Mouse (Mus musculus) right cerebral cortex, postnatal 25 days (tissue): ENCODE data around the gene Invs.
A peak's percentile ranks its signal among the peaks of the same experiment; 100 is the strongest.

ENCODE experiments used
- DNase-seq: peaks from one replicate; pipeline ENCODE4 v3.0.0; 2022

Gene Invs

DNA sequence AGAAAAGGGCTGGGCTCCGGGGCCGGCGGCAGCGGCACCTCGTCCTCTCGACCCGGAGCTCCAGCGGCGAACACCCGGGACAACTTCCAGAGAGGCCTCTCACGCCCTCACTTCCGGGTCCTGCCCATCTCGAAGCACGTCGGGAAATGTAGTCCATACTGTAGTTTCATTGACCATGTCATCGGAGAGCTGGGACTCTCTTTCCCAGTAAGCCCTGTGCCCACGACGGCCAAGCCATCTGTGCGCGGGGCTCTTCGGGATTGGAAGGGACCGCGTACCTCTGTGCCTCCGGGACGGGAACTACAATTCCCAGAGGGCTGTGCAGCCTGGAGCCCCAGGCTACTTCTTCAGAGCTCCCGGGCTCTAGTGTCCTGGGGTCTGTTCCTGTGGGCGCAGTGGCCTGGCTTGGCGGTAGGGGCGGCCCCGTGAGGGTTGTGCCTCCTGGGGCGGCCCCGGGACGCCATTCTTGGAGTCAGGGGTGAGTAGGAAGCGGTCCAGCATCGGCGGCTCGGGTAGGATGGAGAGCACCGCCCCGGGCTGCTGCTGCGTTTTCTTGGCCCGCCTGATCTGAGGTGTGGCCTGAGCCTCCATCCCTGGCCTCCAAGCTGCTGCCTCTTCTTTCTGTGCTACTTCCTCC, at the start of gene Invs, which contains the start of gene Erp44:
TSS of gene Invs (plus strand) at position 263 of the 637 bp plus-strand sequence.
TSS of gene Erp44 (minus strand) at position 61 of the 637 bp plus-strand sequence.
- DNase-seq: peak; percentile 95

DNA sequence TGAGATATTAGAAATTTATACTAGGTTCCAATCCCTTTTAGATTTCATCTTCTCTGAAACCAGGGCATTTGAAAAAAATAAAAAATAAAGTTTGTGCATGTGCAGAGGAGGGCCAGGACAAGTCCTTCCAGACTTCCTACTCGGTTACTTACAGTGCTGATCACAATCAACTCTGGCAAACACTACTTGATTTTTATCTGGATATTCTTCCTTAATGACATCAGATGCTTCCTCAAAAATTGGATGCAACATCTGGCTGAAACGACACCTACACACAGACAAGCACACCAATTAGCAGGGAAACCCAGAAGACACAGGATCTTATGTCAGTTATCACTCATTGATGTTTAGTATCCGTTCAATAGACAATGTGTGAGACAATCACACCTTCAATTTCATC, 42.8 kb upstream of the Invs start:
- DNase-seq: no peak

GRCm38 (mm10) chr4:48239046-48239445, 40.5 kb upstream of the Invs start:
- no peak for DNase-seq

DNA sequence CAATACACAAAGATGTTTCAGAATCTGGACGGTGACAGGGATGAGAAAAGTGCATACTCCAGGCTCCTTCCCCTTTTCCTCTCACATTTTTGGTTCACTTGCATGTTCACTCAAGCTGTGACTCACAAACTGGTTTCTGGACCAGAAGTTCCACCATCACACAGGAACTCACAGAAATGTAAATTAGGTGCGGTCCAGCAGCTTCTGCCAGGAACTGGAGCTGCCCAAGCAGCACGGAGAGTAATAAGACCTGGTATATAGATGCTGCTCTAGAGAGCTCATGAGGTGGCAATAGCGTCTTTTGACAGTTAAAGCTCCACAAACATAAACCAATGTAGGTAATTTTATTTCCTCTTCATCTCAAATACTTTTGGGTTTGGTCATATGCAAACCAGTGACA, 37.1 kb upstream of the Invs start:
- DNase-seq: no peak

- DNase-seq: no peak
Measured at GRCm38 (mm10) chr4:48243737-48244136, 35.8 kb upstream of the Invs start.

DNA sequence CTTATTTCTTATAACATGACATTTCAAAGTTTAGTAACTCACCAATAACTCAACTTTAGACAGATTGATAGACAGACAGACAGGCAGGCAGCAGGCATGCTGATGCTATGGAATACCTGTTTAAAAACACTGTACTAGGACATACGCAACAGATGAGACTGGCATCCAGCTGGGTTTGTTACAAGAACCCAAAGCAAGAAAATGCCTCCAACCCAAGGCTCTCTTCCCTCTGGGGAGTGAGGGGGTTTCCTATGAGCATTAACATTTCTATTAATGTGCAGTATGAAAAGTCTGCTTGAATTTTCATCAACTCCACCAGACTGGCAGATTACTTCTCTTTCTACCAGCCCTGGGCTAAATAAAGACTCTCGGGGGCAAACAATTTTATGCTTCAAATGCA, 35.3 kb upstream of the Invs start:
- no peak for DNase-seq

GRCm38 (mm10) chr4:48253266-48253665, 26.3 kb upstream of the Invs start:
- DNase-seq: no peak

GRCm38 (mm10) chr4:48258045-48258444, 21.5 kb upstream of the Invs start:
- no peak for DNase-seq

GRCm38 (mm10) chr4:48267683-48268082, 11.9 kb upstream of the Invs start:
- no peak for DNase-seq

- DNase-seq: no peak
Measured at GRCm38 (mm10) chr4:48268127-48268526, 11.4 kb upstream of the Invs start.

DNA sequence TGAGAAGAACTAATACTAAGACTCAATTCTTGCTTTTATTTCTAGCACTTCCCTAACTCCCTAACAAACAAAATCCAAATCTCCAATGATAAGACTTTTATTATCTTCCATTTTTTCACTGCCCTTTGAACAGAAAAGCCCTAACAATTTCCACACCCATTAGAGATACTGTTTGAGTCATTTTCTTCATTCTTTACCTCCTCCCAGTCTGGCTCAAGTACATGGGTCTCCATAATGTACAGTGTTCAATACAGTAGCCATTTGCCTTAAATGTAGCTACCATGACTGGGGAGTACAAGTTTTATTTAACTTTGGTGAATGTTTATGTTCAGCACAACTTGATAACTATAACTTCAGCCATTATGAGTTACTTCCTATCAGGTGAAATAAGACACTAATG, 9.0 kb upstream of the Invs start:
- no peak for DNase-seq

DNA sequence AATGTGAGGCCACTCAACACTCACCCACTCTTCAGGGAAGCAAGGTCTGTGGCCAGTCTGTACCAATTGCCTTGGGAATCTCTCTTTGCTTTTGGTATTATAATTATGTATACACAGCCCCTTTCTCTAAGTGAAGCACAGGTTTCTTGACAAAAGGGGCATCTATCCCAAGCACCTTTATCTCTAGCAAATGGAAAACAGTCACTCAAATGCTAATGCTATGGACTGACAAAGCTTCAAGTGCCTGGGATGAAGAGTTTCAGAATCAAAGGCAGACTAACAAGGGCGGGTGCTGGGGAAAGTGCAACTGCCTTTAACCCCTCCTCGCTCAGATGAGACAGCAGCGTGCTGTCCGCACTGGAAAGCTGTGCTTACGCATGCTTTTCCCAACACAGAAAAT, 7.7 kb upstream of the Invs start:
- DNase-seq: no peak

DNA sequence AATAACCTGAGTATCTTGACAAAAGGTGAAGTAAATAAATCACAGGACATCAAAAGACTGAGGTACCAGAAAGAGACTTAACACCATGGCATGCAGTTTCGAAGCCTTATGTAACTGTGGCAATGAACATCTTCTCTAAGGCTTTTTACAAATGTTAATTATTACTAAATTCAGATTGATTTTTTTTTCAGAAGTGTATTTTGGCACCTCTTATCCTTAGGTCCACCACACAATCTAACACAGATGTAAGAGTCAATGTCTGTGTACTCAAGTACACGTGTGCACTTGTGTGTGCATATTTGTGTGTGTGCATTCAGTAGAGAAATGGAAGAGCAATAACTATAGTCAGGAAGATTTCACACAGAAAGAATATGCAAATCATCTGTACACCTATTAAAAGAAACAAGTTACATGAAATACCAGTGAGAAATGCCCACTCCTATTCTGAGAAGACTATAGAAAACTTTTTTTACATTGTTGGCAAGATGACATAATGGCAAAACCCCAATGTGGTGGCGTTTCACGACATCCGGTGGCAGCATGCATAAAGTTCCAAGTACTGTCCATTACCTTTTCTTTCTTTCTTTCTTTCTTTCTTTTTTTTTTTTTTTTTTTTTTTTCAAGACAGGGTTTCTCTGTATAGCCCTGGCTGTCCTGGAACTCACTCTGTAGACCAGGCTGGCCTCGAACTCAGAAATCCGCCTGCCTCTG, 6.3 kb upstream of the Invs start:
- no peak for DNase-seq

DNA sequence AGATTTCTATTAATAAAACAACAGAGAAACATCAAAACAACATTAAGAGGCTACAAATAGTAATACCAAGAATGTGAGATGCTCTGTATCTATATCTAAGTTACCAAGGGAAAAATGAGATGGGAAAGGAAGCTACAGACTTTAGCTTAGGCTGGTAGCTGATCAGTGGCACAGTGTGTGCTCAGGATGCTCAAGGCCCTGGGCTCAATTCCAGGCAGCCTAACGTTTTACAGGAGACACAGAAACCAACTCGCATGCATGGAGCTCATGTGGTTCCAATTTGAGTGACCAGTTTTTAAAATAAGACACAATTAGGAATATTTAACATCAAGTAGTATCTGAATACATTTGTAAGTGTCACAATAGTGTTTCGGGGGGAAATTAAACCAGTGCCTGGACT, 3.8 kb upstream of the Invs start:
- no peak for DNase-seq

GRCm38 (mm10) chr4:48277011-48277410, 2.5 kb upstream of the Invs start:
- DNase-seq: no peak

- no peak for DNase-seq
Measured at GRCm38 (mm10) chr4:48278757-48279497, 633 bp upstream of the Invs start.

- no peak for DNase-seq
Measured at GRCm38 (mm10) chr4:48281121-48281520, 1.6 kb downstream of the Invs start.

- DNase-seq: peak; percentile 10
Measured at GRCm38 (mm10) chr4:48287086-48287757, 7.7 kb downstream of the Invs start.

- no peak for DNase-seq
Measured at GRCm38 (mm10) chr4:48314814-48315213, 35.3 kb downstream of the Invs start.

GRCm38 (mm10) chr4:48316036-48316435, 36.5 kb downstream of the Invs start:
- no peak for DNase-seq

GRCm38 (mm10) chr4:48321276-48321675, 41.7 kb downstream of the Invs start:
- no peak for DNase-seq

GRCm38 (mm10) chr4:48322095-48322494, 42.5 kb downstream of the Invs start:
- DNase-seq: no peak

DNA sequence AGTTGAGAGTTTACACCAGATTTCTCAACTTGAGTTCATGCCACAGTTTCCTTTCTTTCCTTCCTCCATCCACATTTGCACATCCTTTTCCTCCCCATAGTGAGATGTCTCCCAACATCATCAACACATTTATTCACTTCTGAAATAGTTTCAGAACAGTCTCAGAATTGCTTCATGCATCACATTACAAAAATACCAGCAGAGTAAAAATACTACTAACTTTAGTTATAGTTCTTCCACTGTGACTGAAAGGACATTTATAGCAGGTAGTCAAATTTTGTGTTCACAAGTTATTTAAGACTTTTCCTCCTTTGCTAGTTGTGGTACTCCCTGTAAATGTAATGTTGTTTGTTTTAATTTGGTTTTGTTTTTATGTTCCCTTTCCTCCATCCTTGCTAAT, 47.6 kb downstream of the Invs start:
- no peak for DNase-seq
